Mouse (Mus musculus): ENCODE data around the gene Kif12. TPM values are rescaled to one million over a fixed set of nuclear protein-coding genes. Genes with fewer than 3 reads are reported as not detected.

Gene Kif12
- polyA plus RNA-seq, 1 experiment, result not detected

GRCm38 (mm10) chr4:63129891-63130624, 41.9 kb downstream of the Kif12 start:
- no peaks in the 10 kb centered on the region for H3K4me1 ChIP-seq (ENCODE audit: control insufficient read depth, insufficient read depth, low read length)
- TF ChIP-seq CTCF (IDR thresholded peaks at IDR 0.05; ENCODE audit: low read depth, low read length) (no peak), POLR2A (IDR thresholded peaks at IDR 0.05; ENCODE audit: borderline replicate concordance, low read depth, low read length) (no peak)
- no peak overlapping the region for H3K27ac ChIP-seq (ENCODE audit: insufficient read depth, low read depth, low read length)
- H3K4me3 ChIP-seq (ENCODE audit: insufficient read depth, low read length), result no peak overlapping the region

DNA sequence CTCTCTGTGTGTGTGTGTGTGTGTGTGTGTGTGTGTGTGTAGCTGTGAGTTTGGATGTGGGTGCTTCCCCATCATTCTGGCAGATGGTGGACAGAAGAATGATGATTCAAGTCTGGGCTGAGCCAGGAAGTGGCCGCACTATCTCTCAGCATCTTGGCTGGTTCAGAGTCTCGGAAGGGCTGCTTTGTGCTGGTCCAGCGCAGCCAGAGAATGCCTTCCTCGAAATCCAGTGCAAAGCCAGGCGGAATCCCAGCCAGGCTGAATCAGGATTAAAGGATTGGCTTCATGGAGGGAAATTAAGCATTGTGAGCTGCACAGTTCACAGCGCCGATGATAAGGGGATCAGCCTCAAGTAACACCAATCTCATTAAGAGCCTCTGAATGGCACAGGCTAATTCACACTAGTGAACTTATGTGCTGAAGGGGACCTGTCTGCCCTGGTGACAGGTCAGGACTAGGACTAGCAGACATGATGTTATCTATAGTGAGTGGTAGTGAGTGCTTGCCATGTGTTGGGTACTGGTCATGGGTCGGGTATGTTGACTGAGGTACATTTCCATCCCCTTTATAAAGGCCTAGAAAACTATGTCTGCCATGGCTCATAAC, 47.0 kb downstream of the Kif12 start:
- Histone ChIP-seq H3K4me3 (ENCODE audit: insufficient read depth, low read length) (no peak overlapping the region), H3K27ac (ENCODE audit: insufficient read depth, low read depth, low read length) (no peak overlapping the region), H3K4me1 (ENCODE audit: control insufficient read depth, insufficient read depth, low read length) (no peaks in the 10 kb centered on the region)
- TF ChIP-seq CTCF (IDR thresholded peaks at IDR 0.05; ENCODE audit: low read depth, low read length), result no peak
- TF ChIP-seq POLR2A (IDR thresholded peaks at IDR 0.05; ENCODE audit: borderline replicate concordance, low read depth, low read length), result no peak

DNA sequence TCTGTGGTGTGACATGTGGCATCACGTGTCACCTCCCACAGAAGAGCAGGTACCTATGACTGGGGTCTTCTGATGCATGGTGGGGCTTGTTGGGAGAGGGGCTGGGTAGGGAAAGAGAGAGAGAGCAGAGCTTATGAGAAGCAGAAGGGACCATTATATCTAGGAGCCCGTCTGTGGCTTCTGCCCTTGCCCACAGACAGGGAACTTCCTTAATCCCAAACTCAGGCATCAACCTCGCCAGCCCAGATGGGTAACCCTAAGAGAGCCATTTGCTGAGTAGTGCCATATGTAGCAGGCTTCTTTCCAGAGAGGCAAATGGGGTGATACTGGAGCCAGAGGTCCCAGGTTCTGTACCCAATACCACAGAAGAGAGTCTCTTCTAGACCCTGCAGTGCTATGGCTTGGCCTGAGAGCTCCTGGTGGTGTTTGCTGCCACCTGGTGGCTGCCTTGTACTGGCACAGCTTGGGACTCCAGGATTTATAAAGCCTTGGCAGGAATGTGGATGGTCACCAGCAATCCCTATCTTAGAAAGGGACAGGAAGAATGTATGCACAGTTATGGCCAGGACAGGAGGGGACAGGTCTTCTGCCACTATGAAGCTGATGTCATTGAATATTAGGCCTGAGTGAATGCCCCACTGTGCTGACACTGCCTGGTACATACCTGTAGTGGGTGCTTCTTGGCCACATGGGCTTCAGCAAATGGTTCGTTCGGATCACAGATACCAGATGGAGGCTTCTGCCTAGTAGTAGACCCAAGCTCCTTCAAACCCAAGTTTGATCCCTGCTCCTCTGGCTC, 53.1 kb downstream of the Kif12 start:
- Histone ChIP-seq H3K4me1 (ENCODE audit: control insufficient read depth, insufficient read depth, low read length) (no peaks in the 10 kb centered on the region), H3K4me3 (ENCODE audit: insufficient read depth, low read length) (no peak overlapping the region), H3K27ac (ENCODE audit: insufficient read depth, low read depth, low read length) (no peak overlapping the region)
- TF ChIP-seq POLR2A (IDR thresholded peaks at IDR 0.05; ENCODE audit: borderline replicate concordance, low read depth, low read length) (no peak), CTCF (IDR thresholded peaks at IDR 0.05; ENCODE audit: low read depth, low read length) (peak; percentile 99)

Other genes starting within 250 kb of the Kif12 start
- gene Zfp618, start 206.6 kb downstream of the Kif12 start, polyA plus RNA-seq (2012; ENCODE audit: insufficient read depth, insufficient read length, missing spikeins), result 0.11 TPM in 1 of 2 replicates, not detected in the other
- gene Ambp, start 17.3 kb downstream of the Kif12 start, polyA plus RNA-seq (2012; ENCODE audit: insufficient read depth, insufficient read length, missing spikeins), result not detected in 2 replicates
- gene Col27a1, start 41.9 kb upstream of the Kif12 start, polyA plus RNA-seq (2012; ENCODE audit: insufficient read depth, insufficient read length, missing spikeins), result 0.28 TPM in 1 of 2 replicates, not detected in the other
- gene Orm1, start 172.4 kb upstream of the Kif12 start, polyA plus RNA-seq (2012; ENCODE audit: insufficient read depth, insufficient read length, missing spikeins), result not detected in 2 replicates
- gene Orm3, start 184.0 kb upstream of the Kif12 start, polyA plus RNA-seq (2012; ENCODE audit: insufficient read depth, insufficient read length, missing spikeins), result not detected in 2 replicates
- not detected in 2 replicates for gene Orm2, start 190.3 kb upstream of the Kif12 start, polyA plus RNA-seq (2012; ENCODE audit: insufficient read depth, insufficient read length, missing spikeins)
- gene Akna, start 231.2 kb upstream of the Kif12 start, polyA plus RNA-seq (2012; ENCODE audit: insufficient read depth, insufficient read length, missing spikeins), result 33.3 and 39.4 TPM in 2 replicates

All from bone marrow macrophage, adult 2 months (primary cell).